Mouse (Mus musculus): ENCODE measurements around the gene Ccnd3. TPM values are rescaled to one million over a fixed set of nuclear protein-coding genes. Genes with fewer than 3 reads are reported as not detected.
"Not testable (repeated sequence)": the region's sequence is repeated elsewhere in the genome, so short reads cannot be mapped to it uniquely, and the experiment has no call there.

Ccnd3 gene
- polyA plus RNA-seq, 1 experiment from 2014 or later, result 294 TPM

DNA sequence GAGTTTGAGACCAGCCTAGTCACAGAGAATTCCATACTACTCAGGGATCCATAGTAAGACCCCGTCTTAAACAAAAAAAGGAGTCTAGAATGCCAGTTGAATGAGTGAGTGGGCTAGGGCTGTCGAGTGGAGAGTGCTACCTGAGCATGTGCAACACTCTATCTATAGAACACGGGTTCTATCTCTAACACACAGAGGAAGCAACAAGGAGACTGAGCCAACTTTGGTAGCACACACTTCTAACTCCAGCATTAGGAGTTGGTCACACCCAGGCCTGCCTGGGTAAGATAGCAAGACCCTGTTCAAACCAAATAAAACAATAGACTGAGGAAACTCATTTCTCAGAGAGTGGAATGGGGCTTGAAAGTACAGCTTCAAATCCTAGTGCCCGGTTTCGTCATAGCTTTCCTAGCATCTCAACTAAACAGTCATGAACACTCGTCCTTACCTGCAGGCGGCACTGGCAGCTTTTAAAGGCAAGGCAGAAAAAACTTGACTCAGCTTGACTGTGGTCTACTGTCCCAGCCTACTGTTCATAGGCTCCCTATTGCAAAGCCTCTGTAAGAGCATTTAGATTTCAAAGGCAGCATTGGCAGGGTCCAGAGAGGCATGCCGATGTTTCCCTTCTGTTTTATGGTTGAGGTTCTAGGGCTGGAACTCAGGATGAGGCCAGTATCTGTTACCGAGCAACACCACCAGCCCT lies 112.9 kb downstream of the Ccnd3 start:
- Histone ChIP-seq H3K9me3 (replicated peaks) (no peaks in the 10 kb centered on the region), H3K4me2 (no peak overlapping the region), H3K27me3 (no peaks in the 10 kb centered on the region), H3K36me3 (peaks cover 89% of the 10 kb centered on the region), H3K9ac (no peak overlapping the region), H3K4me1 (peaks cover 4% of the 10 kb centered on the region), H3K27ac (no peak overlapping the region), H3K4me3 (replicated peaks) (no peak overlapping the region)
- no peak for ATAC-seq (replicated peaks; ENCODE audit: low FRiP score)
- WGBS, result 93% methylated on average over 9 of the region's 9 CpGs

- Histone ChIP-seq H3K4me2 (no peak overlapping the region), H3K9ac (no peak overlapping the region), H3K27ac (no peak overlapping the region), H3K27me3 (no peaks in the 10 kb centered on the region), H3K4me1 (no peaks in the 10 kb centered on the region), H3K36me3 (peaks cover 95% of the 10 kb centered on the region), H3K9me3 (replicated peaks) (no peaks in the 10 kb centered on the region), H3K4me3 (replicated peaks) (no peak overlapping the region)
- no peak for ATAC-seq (replicated peaks; ENCODE audit: low FRiP score)
- 91% methylated on average over 13 of the region's 13 CpGs for WGBS
Measured at GRCm38 (mm10) chr17:47618556-47619311, 113.9 kb downstream of the Ccnd3 start.

- Histone ChIP-seq H3K9ac (no peak overlapping the region), H3K4me2 (no peak overlapping the region), H3K4me3 (replicated peaks) (no peak overlapping the region), H3K27ac (no peak overlapping the region), H3K36me3 (peaks cover 89% of the 10 kb centered on the region), H3K4me1 (peaks cover 2% of the 10 kb centered on the region; the same call in 1 of the 2 replicates), H3K27me3 (no peaks in the 10 kb centered on the region), H3K9me3 (replicated peaks) (no peaks in the 10 kb centered on the region)
- WGBS, result 97% methylated on average over 14 of the region's 14 CpGs
- no peak for ATAC-seq (replicated peaks; ENCODE audit: low FRiP score)
Measured at GRCm38 (mm10) chr17:47622912-47623554, 118.2 kb downstream of the Ccnd3 start.

DNA sequence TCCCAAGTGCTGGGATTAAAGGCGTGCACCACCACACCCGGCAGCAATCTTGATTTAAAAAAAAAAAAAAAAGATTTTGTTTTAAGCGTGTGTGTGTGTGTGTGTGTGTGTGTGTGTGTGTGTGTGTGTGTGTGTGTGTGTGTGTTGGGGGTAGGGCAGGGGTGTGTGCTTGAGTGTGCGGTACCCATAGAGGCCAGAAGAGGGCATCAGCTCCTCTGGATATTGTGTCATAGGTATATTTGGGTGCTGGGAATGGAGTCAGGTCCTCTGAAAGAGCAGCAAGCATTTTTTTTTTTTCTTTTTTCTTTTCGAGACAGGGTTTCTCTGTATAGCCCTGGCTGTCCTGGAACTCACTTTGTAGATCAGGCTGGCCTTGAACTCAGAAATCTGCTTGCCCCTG lies 119.7 kb downstream of the Ccnd3 start:
- not testable (repeated sequence) for H3K9ac ChIP-seq; H3K4me2 ChIP-seq; H3K27me3 ChIP-seq; H3K4me1 ChIP-seq; H3K27ac ChIP-seq; H3K4me3 ChIP-seq (replicated peaks); ATAC-seq (replicated peaks; ENCODE audit: low FRiP score); H3K9me3 ChIP-seq (replicated peaks)
- 95% methylated on average over 3 of the region's 5 CpGs for WGBS
- H3K36me3 ChIP-seq, result peaks cover 76% of the 10 kb centered on the region

DNA sequence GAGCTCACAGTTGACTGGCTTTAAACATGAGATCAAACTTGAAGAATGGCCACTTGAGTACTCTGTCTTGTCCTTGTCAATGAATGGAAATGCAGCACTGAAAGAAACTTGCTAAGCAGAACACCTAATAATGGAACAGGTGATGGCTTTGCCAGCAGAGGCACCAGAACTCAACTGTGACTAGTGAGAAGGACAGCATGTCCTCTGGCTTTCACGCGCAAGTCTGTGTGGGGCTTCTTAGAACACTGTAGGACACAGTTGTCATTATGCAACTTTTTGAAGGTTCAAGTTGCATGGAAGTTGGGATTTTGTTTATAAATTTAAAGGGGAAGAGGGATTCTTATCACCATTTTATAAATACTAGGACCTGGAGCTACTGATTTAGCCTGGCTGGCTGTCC lies 120.2 kb downstream of the Ccnd3 start:
- ATAC-seq (replicated peaks; ENCODE audit: low FRiP score), result no peak
- 95% methylated on average over 2 of the region's 2 CpGs for WGBS
- peaks cover 11% of the 10 kb centered on the region for H3K4me1 ChIP-seq
- H3K36me3 ChIP-seq, result peaks cover 71% of the 10 kb centered on the region
- H3K4me3 ChIP-seq (replicated peaks), result no peak overlapping the region
- H3K4me2 ChIP-seq, result no peak overlapping the region
- H3K9me3 ChIP-seq (replicated peaks), result no peaks in the 10 kb centered on the region
- no peak overlapping the region for H3K27ac ChIP-seq
- no peak overlapping the region for H3K9ac ChIP-seq
- no peaks in the 10 kb centered on the region for H3K27me3 ChIP-seq

GRCm38 (mm10) chr17:47626031-47626430 lies 121.2 kb downstream of the Ccnd3 start:
- Histone ChIP-seq H3K4me3 (replicated peaks) (no peak overlapping the region), H3K27ac (no peak overlapping the region), H3K9me3 (replicated peaks) (no peaks in the 10 kb centered on the region), H3K4me2 (no peak overlapping the region), H3K36me3 (peaks cover 62% of the 10 kb centered on the region), H3K9ac (no peak overlapping the region), H3K4me1 (peaks cover 20% of the 10 kb centered on the region), H3K27me3 (no peaks in the 10 kb centered on the region)
- 87% methylated on average over 5 of the region's 5 CpGs for WGBS
- ATAC-seq (replicated peaks; ENCODE audit: low FRiP score), result no peak

GRCm38 (mm10) chr17:47627791-47628190 lies 122.9 kb downstream of the Ccnd3 start:
- Histone ChIP-seq H3K27me3 (no peaks in the 10 kb centered on the region), H3K9me3 (replicated peaks) (no peaks in the 10 kb centered on the region), H3K27ac (no peak overlapping the region), H3K4me3 (replicated peaks) (peak overlapping the region; percentile 83), H3K36me3 (peaks cover 44% of the 10 kb centered on the region), H3K4me1 (peaks cover 30% of the 10 kb centered on the region), H3K4me2 (peak overlapping the region; percentile 92), H3K9ac (no peak overlapping the region)
- ATAC-seq (replicated peaks; ENCODE audit: low FRiP score), result no peak
- 83% methylated on average over 2 of the region's 2 CpGs for WGBS

- H3K36me3 ChIP-seq, result peaks cover 32% of the 10 kb centered on the region
Measured at GRCm38 (mm10) chr17:47628851-47629676, 124.2 kb downstream of the Ccnd3 start.

GRCm38 (mm10) chr17:47629717-47630677 lies 125.1 kb downstream of the Ccnd3 start:
- H3K4me1 ChIP-seq, result peaks cover 34% of the 10 kb centered on the region
- H3K4me3 ChIP-seq (replicated peaks), result peak overlapping the region; percentile 83
- H3K9ac ChIP-seq, result peak overlapping the region; percentile 76
- H3K27me3 ChIP-seq, result no peaks in the 10 kb centered on the region
- peak overlapping the region; percentile 96 for H3K27ac ChIP-seq
- H3K36me3 ChIP-seq, result peaks cover 23% of the 10 kb centered on the region
- peak; percentile 58 for ATAC-seq (replicated peaks; ENCODE audit: low FRiP score)
- no peaks in the 10 kb centered on the region for H3K9me3 ChIP-seq (replicated peaks)
- under 1% methylated on average over 60 of the region's 61 CpGs for WGBS
- H3K4me2 ChIP-seq, result peak overlapping the region; percentile 92

More at GRCm38 (mm10) chr17:47628851-47629676, 124.2 kb downstream of the Ccnd3 start:
- Histone ChIP-seq H3K27me3 (no peaks in the 10 kb centered on the region), H3K9ac (peak overlapping the region; percentile 76), H3K4me2 (peak overlapping the region; percentile 92), H3K4me1 (peaks cover 30% of the 10 kb centered on the region), H3K27ac (peak overlapping the region; percentile 96), H3K4me3 (replicated peaks) (peak overlapping the region; percentile 83), H3K9me3 (replicated peaks) (no peaks in the 10 kb centered on the region)
- under 1% methylated on average over 61 of the region's 63 CpGs for WGBS
- ATAC-seq (replicated peaks; ENCODE audit: low FRiP score), result peak; percentile 93

DNA sequence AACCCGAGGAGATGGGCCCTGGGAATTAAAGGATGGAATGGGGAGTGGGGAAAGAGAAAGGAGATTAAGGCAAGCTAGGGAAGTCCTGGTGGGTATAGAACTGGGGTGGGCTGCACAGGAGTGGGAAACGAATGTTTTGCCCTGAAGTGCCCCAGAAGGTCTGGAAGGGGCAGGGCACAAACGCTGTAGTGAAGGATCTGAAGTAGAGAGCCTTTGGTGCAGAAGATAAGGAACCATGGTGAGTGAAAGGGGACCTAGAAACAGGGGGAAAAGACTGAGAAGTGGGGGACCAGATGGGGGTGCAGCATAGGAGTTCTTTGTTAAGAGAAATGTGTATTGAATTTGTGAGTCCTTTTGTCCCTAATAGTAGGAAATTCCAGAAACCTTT lies 125.8 kb downstream of the Ccnd3 start, which contains the start of gene Usp49:
Usp49 (plus strand) TSS at position 13 of the 388 bp plus-strand sequence.
- ATAC-seq (replicated peaks; ENCODE audit: low FRiP score), result no peak
- H3K27me3 ChIP-seq, result no peaks in the 10 kb centered on the region
- peak within 1 kb of the TSS; percentile 96 for H3K27ac ChIP-seq
- H3K9ac ChIP-seq, result peak within 1 kb of the TSS; percentile 76
- WGBS, result 0% methylated on average over 3 of the region's 3 CpGs
- H3K4me3 ChIP-seq (replicated peaks), result peak within 1 kb of the TSS; percentile 83
- no peaks in the 10 kb centered on the region for H3K9me3 ChIP-seq (replicated peaks)
- H3K4me2 ChIP-seq, result peak within 1 kb of the TSS; percentile 92
- H3K36me3 ChIP-seq, result peaks cover 22% of the 10 kb centered on the region
- H3K4me1 ChIP-seq, result peaks cover 34% of the 10 kb centered on the region

Measured in kidney, embryonic 15.5 days (tissue).